19 mouse cellular contexts compared by ENCODE assay signal in the genomic region with DNA sequence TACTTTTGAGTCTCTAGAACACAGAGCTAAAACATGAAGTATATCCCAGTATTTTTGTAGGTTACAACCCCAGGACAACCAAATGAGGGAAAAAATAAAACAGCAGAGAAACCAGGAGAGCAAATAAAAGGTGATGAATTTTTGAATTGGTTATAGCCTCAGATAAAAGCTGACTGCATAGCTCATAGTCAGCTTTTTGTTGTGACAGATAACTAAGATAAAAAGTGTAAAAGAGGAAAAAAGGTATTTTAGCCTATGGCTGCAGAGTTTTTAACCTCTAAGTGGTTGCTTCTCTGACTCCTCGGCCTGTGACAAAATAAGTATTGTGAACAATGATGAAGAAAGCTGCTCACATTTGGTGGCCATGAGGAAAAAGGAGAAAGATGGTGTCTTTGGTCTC.
A peak's percentile ranks its signal among the peaks of the same experiment; 100 is the strongest.
DNase-seq lines count a peak whose midpoint lies in the region; ATAC-seq and TF ChIP-seq lines count a peak whose summit lies in the region.
"Had no signal": no experiment of that assay in that cellular context is flagged by ENCODE, and none has a peak within 500 bp of the region (broad histone marks: within the 10 kb centered on the region; RNA-seq: fewer than 3 reads in every experiment).

No protein-coding gene starts in this region.

- H3K4me3 ChIP-seq in MEL (ENCODE audit: control insufficient read depth in 1 of 2, insufficient read depth in 1 of 2, low read depth in 2 of 2, low read length in 2 of 2), result no peak overlapping the region
- no peak overlapping the region for H3K4me3 ChIP-seq in hindbrain, embryonic 12.5 days

- H3K27me3 ChIP-seq in MEL (ENCODE audit: control insufficient read depth in 1 of 2, insufficient read depth in 2 of 2, low read length in 2 of 2), result no peaks in the 10 kb centered on the region
- no peaks in the 10 kb centered on the region for H3K27me3 ChIP-seq in hindbrain, embryonic 12.5 days
- H3K27me3 ChIP-seq: CH12.LX had no signal

- TF ChIP-seq EP300 in MEL (IDR thresholded peaks at IDR 0.05; ENCODE audit: low read depth in 1 of 2, low read length in 2 of 2), result peak; percentile 55 to 57; a peak in 2 of 4 replicates

- peaks cover 3 to 5% of the 10 kb centered on the region in 2 experiments for H3K4me1 ChIP-seq in MEL (ENCODE audit: control insufficient read depth in 1 of 2, insufficient read depth in 2 of 2, low read length in 2 of 2)
- H3K4me1 ChIP-seq in hindbrain, embryonic 12.5 days, result no peaks in the 10 kb centered on the region

- H3K4me2 ChIP-seq in hindbrain, embryonic 12.5 days (replicated peaks), result no peak overlapping the region

- no peak for TF ChIP-seq POLR2A in MEL (IDR thresholded peaks at IDR 0.05; ENCODE audit: control insufficient read depth in 1 of 2, insufficient read depth in 1 of 2, low read depth in 1 of 2, low read length in 2 of 2, poor library complexity in 1 of 2)

- ATAC-seq in hindbrain, embryonic 12.5 days (ENCODE audit: low FRiP score), result no peak
- ATAC-seq: activated CD4-positive, CD25-positive, alpha-beta regulatory T cell, adult 4 months; CD4-positive, CD25-positive, alpha-beta regulatory T cell, adult 4 months; Patski had no signal

- no peak overlapping the region for H3K9ac ChIP-seq in MEL (ENCODE audit: control insufficient read depth, low read depth, low read length, poor library complexity, severe bottlenecking)
- H3K9ac ChIP-seq in hindbrain, embryonic 12.5 days, result no peak overlapping the region

- no peak overlapping the region; the same call in 1 of the 2 replicates for H3K27ac ChIP-seq in MEL (ENCODE audit: control insufficient read depth, low read depth, low read length)
- H3K27ac ChIP-seq in hindbrain, embryonic 12.5 days, result no peak overlapping the region

- H3K79me2 ChIP-seq in MEL (ENCODE audit: control insufficient read depth, insufficient read depth, low read length, poor library complexity), result no peaks in the 10 kb centered on the region

- WGBS in hindbrain, embryonic 12.5 days, result 97% methylated on average over 1 of the region's 1 CpGs

- no peak for TF ChIP-seq CTCF in MEL (IDR thresholded peaks at IDR 0.05 in 2 of 3, conservative IDR thresholded peaks at IDR 0.05 in 1 of 3; ENCODE audit: control insufficient read depth in 1 of 3, insufficient read depth in 1 of 3, low read depth in 2 of 3, low read length in 3 of 3, poor library complexity in 1 of 3, severe bottlenecking in 1 of 3)

- no peak for DNase-seq in MEL (ENCODE audit: low read depth, low spot score)
- DNase-seq: adrenal gland, adult 2 months; adrenal gland, adult 8-10 months; adrenal gland, postnatal 10 days; adrenal gland, postnatal 14 days; adrenal gland, postnatal 25 days; adrenal gland, postnatal 36 days; B cell, adult 2 months; cerebellum, adult 11 months; cerebellum, adult 11-12 months; cerebellum, adult 18-20 months; cerebellum, adult 2 months; cerebellum, adult 8-10 months had no signal

- TF ChIP-seq RAD21 in MEL (IDR thresholded peaks at IDR 0.05; ENCODE audit: low read depth, low read length), result no peak

- H3K36me3 ChIP-seq in MEL (ENCODE audit: control insufficient read depth in 1 of 2, insufficient read depth in 2 of 2, low read length in 2 of 2), result peaks cover 0 to 4% of the 10 kb centered on the region in 2 experiments; a peak in 2 of 4 replicates
- no peaks in the 10 kb centered on the region for H3K36me3 ChIP-seq in hindbrain, embryonic 12.5 days
- H3K36me3 ChIP-seq: G1E had no signal

- H3K9me3 ChIP-seq in MEL (replicated peaks; ENCODE audit: insufficient read depth, low read length), result no peaks in the 10 kb centered on the region
- no peaks in the 10 kb centered on the region for H3K9me3 ChIP-seq in hindbrain, embryonic 12.5 days (replicated peaks)

TF ChIP-seq in MEL, 35 proteins besides CTCF, POLR2A, EP300 and RAD21:
- TF ChIP-seq MYB (IDR thresholded peaks at IDR 0.05; ENCODE audit: low read depth, low read length) (no peak), MYC (IDR thresholded peaks at IDR 0.05; ENCODE audit: low read depth, low read length) (no peak), GATA1 (IDR thresholded peaks at IDR 0.05; ENCODE audit: low read depth, low read length) (peak; percentile 55; the same call in 1 of the 2 replicates), ZNF384 (IDR thresholded peaks at IDR 0.05; ENCODE audit: low read depth, low read length) (peak; percentile 42; the same call in 1 of the 2 replicates), TCF12 (IDR thresholded peaks at IDR 0.05; ENCODE audit: low read depth, low read length) (0 out of 2 replicates have a peak, but pooled peaks have one; percentile 31), ETS1 (IDR thresholded peaks at IDR 0.05; ENCODE audit: low read depth, low read length) (0 out of 2 replicates have a peak, but pooled peaks have one; percentile 41)
